Mouse (Mus musculus) forebrain, embryonic 11.5 days (tissue): ENCODE measurements around the gene Eci1. TPM values are rescaled to one million over a fixed set of nuclear protein-coding genes. Genes with fewer than 3 reads are reported as not detected.

Source experiments
- ATAC-seq: fragments of 200-750 bp; cut with Nextera tagmentation; replicated peaks from 2 replicates; pipeline ENCODE4 v1.8.0; 2017; ENCODE audit warnings: moderate TSS enrichment; ENCODE audit not compliant: low FRiP score
- DNase-seq: peaks from one replicate; pipeline ENCODE4 v3.0.0-alpha.2; 2017; ENCODE audit warnings: low spot score
- H3K27ac ChIP-seq: fragments of 300-500 bp; sonication (generic); 2 replicates; pipeline ENCODE4 v1.5.1; 2014; ENCODE audit warnings: low read depth, low read length
- H3K27me3 ChIP-seq: fragments of 300-500 bp; sonication (generic); 2 replicates; pipeline ENCODE4 v1.6.1; 2014; ENCODE audit warnings: mild to moderate bottlenecking, low read length, mixed read lengths; ENCODE audit not compliant: control insufficient read depth, insufficient read depth
- H3K36me3 ChIP-seq: fragments of 300-500 bp; sonication (generic); 2 replicates; pipeline ENCODE4 v1.6.1; 2014; ENCODE audit warnings: mild to moderate bottlenecking, low read length, moderate library complexity, mixed read lengths; ENCODE audit not compliant: control insufficient read depth, insufficient read depth
- H3K4me1 ChIP-seq: fragments of 300-500 bp; sonication (generic); replicated peaks from 2 replicates; pipeline ENCODE4 v1.6.1; 2014; ENCODE audit warnings: low read length, mixed read lengths; ENCODE audit not compliant: control insufficient read depth, insufficient read depth
- H3K4me2 ChIP-seq: fragments of 300-500 bp; sonication (generic); 2 replicates; pipeline ENCODE4 v1.6.1; 2014; ENCODE audit warnings: low read depth, mild to moderate bottlenecking, low read length, moderate library complexity, mixed read lengths; ENCODE audit not compliant: severe bottlenecking
- H3K4me3 ChIP-seq: fragments of 300-500 bp; sonication (generic); 2 replicates; pipeline ENCODE4 v1.5.1; 2014; ENCODE audit warnings: low read depth, low read length
- H3K9ac ChIP-seq: fragments of 300-500 bp; sonication (generic); 2 replicates; pipeline ENCODE4 v1.6.1; 2014; ENCODE audit warnings: low read length
- H3K9me3 ChIP-seq: fragments of 300-500 bp; sonication (generic); 2 replicates; pipeline ENCODE4 v1.6.1; 2016; ENCODE audit warnings: low read length, mixed read lengths; ENCODE audit not compliant: control insufficient read depth
- WGBS: fragments of 180-500 bp; shearing (Covaris S2); extraction: QIAGEN DNeasy Blood & Tissue Kit; methylation state at CpG from one replicate; pipeline ENCODE4 v1.1.7; 2014; 5-methylcytosine and 5-hydroxymethylcytosine counted together
- polyA plus RNA-seq: library from polyadenylated mRNA; unstranded; fragments of >200 nt; fragmentation: Nextera tagmentation; extraction: Ambion mirVana; gene quantifications from 2 replicates; pipeline ENCODE4 v1.2.1, GENCODE M21; 2014

Gene Eci1
- 59.7 and 68.7 TPM in 2 replicates for polyA plus RNA-seq

DNA sequence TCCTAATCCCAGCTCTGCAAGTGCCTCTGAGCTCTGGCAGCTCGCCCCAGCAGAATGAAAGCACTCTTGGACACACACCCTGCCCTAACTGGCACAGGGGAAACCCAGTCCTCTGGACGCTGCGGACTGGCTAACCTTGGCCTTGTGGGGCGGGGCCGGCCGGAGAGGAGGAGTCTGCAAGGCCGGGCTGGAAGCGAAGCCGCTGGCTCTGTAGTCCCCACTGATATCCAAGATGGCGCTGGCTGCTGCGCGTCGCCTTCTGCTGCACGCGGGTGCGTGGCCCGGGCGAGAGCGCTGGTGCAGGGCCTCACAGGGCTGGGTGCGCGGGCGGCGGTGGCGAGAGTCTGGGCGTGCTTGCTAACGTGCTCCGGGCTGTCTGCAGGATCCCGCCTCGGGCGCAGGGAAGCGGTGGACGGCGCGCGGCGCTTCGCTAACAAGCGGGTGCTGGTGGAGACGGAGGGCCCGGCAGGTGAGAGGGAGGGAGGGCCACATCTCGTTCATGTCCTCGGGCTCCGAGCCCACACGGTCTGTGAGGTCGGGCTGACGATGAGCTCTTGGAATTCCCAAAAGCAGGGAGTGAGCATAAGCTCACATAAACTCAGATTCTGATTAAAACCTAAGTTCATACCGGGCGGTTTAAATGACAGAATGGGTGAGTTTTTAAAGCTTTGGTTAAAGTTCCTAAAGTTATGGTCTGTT lies at the start of gene Eci1:
TSS of gene Eci1 (plus strand) at position 171 of the 699 bp plus-strand sequence.
- Histone ChIP-seq H3K27me3 (no peaks in the 10 kb centered on the region), H3K9me3 (no peaks in the 10 kb centered on the region), H3K9ac (peak within 1 kb of the TSS; percentile 90), H3K36me3 (peaks cover 16% of the 10 kb centered on the region), H3K4me3 (peak within 1 kb of the TSS; percentile 71), H3K27ac (peak within 1 kb of the TSS; percentile 87), H3K4me1 (peaks cover 2% of the 10 kb centered on the region), H3K4me2 (peak within 1 kb of the TSS; percentile 67)
- DNase-seq (peak; percentile 96), ATAC-seq (peak; percentile 99)
- under 1% methylated on average over 48 of the region's 48 CpGs for WGBS

DNA sequence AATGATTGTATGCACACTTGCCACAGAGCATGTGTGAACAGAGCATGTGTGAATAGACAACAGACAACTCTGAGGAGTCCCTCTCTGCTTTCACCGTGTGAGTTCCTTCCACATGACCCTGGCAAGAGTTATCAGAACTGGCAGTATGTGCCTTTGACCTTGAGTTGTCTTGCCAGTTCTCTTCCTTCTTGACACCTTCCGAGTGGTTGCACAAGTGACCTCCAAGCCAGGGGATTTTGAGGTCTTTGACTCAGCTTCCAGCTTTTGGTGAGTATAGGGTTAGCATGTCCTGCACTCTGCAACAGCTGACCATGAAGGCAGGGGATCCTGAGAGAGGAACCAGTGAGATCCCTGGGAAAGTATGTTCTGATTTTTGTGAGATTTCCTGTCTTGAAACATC lies 47.9 kb upstream of the Eci1 start:
- Histone ChIP-seq H3K4me1 (no peaks in the 10 kb centered on the region), H3K9me3 (no peaks in the 10 kb centered on the region), H3K4me2 (no peak overlapping the region), H3K27ac (no peak overlapping the region), H3K4me3 (no peak overlapping the region), H3K27me3 (no peaks in the 10 kb centered on the region), H3K9ac (no peak overlapping the region), H3K36me3 (no peaks in the 10 kb centered on the region)
- 88% methylated on average over 2 of the region's 2 CpGs for WGBS
- DNase-seq: no peak
- no peak for ATAC-seq

DNA sequence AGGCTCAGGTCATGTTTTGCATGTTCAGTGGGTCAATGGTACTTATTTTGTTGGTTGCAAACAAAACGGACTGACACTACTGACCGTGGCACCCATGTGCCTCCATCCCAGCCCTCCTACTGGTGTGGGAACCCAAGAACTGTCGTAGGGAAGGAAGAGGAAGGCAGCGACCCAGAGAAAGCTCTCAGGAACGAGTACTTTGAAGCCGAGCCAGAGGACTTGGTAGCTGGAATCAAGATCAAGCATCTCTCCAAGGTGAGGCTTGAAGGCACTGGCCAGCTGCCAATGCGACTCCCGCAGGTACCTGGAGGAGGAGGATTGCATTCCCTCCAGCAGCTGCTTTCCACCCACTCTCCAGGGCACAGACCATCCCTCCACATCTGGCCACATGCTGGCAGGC lies 42.7 kb upstream of the Eci1 start:
- H3K9ac ChIP-seq: no peak overlapping the region
- WGBS: 85% methylated on average over 8 of the region's 8 CpGs
- DNase-seq: no peak
- H3K4me1 ChIP-seq: no peaks in the 10 kb centered on the region
- H3K27me3 ChIP-seq: no peaks in the 10 kb centered on the region
- ATAC-seq: no peak
- H3K36me3 ChIP-seq: no peaks in the 10 kb centered on the region; the same call in 1 of the 2 replicates
- no peaks in the 10 kb centered on the region for H3K9me3 ChIP-seq
- no peak overlapping the region for H3K4me2 ChIP-seq
- H3K4me3 ChIP-seq: no peak overlapping the region
- no peak overlapping the region for H3K27ac ChIP-seq

DNA sequence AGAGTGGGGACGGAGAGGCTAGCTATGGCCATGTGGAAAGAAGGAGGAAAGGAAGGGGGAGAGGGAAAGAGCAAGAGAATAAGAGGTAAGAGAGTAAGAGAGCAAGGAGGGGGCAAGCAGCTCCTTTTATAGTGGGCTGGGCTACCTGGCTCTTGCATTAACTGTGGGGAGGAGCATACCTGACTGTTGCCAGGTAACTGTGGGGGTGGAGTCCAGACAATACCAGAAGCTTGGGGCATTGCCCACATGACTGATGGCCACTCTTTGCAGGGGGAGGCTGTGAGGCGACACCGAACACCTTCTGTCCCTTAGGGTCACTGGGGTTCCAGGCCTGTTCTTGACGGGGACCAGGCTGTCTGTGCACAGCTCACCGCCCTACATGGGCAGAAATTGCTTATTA lies 37.7 kb upstream of the Eci1 start:
- Histone ChIP-seq H3K9me3 (no peaks in the 10 kb centered on the region), H3K9ac (no peak overlapping the region), H3K27me3 (no peaks in the 10 kb centered on the region), H3K27ac (no peak overlapping the region), H3K36me3 (no peaks in the 10 kb centered on the region; the same call in 1 of the 2 replicates), H3K4me2 (no peak overlapping the region), H3K4me1 (no peaks in the 10 kb centered on the region), H3K4me3 (no peak overlapping the region)
- ATAC-seq (no peak), DNase-seq (no peak)
- 89% methylated on average over 5 of the region's 5 CpGs for WGBS

DNA sequence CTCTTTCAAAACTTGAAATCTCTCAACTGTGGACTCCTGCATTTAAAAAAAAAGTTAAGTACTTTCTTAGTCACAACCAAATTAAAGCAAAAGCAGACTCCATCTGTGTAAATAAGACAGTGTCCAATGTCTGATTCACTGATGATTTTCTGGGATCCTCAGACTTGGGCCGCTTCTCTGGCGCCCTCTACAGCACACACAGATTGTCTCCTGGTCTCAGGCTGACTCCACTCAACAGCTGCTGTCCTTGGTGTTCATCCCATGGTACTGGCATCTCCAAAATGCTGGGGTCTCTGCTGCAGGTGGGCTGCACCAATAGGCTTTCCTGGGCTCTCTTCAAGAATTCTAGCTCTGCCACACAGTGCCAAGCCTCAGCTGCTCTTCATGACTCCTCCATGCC lies 36.6 kb upstream of the Eci1 start:
- H3K27me3 ChIP-seq: no peaks in the 10 kb centered on the region
- no peak overlapping the region for H3K27ac ChIP-seq
- H3K4me1 ChIP-seq: no peaks in the 10 kb centered on the region
- ATAC-seq (no peak), DNase-seq (peak; percentile 69)
- H3K9me3 ChIP-seq: no peaks in the 10 kb centered on the region
- no peak overlapping the region for H3K4me3 ChIP-seq
- no peak overlapping the region for H3K4me2 ChIP-seq
- no peaks in the 10 kb centered on the region; the same call in 1 of the 2 replicates for H3K36me3 ChIP-seq
- 7% methylated on average over 2 of the region's 2 CpGs for WGBS
- H3K9ac ChIP-seq: no peak overlapping the region

DNA sequence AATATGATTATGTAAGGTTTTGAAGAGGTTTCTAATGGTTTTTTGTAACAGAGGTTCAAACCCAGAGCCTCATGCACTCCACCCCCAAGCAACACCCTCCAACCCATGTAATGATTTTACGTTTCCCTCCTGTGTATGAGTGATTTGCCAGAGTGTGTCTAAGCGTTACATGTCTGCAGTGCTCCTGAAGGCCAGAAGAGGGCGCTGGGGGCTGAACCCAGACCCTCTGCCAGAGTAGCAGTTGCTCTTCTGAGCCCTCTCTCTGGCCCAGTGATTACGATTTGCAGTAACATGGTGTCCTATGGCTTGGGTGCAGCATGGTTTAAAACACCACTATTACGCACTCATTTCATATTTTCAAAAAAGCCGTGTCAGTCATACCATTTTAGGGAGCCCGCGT lies 35.3 kb upstream of the Eci1 start:
- Histone ChIP-seq H3K36me3 (no peaks in the 10 kb centered on the region; the same call in 1 of the 2 replicates), H3K9ac (no peak overlapping the region), H3K4me2 (no peak overlapping the region), H3K27me3 (no peaks in the 10 kb centered on the region), H3K4me1 (no peaks in the 10 kb centered on the region), H3K27ac (no peak overlapping the region), H3K9me3 (no peaks in the 10 kb centered on the region), H3K4me3 (no peak overlapping the region)
- DNase-seq: peak; percentile 60
- ATAC-seq: no peak
- 67% methylated on average over 8 of the region's 8 CpGs for WGBS

DNA sequence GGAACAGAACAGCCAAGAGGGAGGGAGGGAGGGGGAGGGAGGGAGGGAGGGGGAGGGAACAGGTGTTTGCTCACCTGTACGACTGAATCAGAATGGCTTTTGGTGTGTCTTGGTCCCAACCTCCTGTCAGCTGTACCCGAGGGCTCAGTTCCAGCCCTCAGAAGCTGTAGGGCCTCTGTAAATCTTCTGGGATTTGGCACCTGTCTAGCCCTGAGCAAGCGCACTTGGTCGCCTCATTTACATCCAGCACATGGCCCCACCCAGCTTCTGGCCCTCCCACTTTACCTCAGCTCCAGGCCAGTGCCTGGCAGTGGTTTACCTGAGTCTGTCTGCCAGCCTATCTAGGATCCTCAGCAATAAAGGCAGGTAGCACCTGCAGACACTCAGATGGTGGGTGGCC lies 32.9 kb upstream of the Eci1 start:
- no peak for ATAC-seq

DNA sequence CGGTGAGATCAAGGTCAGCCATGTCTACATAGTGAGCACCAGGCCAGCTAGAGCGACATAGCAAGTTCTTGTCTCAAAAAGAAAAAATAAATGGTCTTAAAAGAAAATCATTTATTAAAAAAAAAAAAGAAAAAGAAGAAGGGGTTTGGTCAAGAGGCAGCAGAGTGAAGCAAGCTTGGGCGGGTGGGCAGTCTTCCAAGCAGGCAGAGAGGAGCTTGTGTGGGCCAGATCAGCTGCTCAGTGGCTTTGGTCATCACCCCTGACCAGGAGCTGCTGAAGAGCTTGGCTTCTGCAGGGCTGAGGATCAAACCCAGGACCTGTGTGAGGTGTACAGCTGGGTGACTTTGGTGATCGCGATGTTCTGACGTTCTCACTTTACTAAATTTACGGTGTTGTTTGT lies 32.0 kb upstream of the Eci1 start:
- Histone ChIP-seq H3K27ac (no peak overlapping the region), H3K9me3 (no peaks in the 10 kb centered on the region), H3K4me3 (no peak overlapping the region), H3K4me1 (no peaks in the 10 kb centered on the region), H3K36me3 (no peaks in the 10 kb centered on the region), H3K27me3 (no peaks in the 10 kb centered on the region), H3K4me2 (no peak overlapping the region), H3K9ac (no peak overlapping the region)
- ATAC-seq (no peak), DNase-seq (no peak)
- whole genome bisulfite sequencing: 90% methylated on average over 7 of the region's 7 CpGs

More for the DNA sequence above, 32.9 kb upstream of the Eci1 start:
- H3K4me3 ChIP-seq: no peak overlapping the region
- H3K36me3 ChIP-seq: no peaks in the 10 kb centered on the region
- no peak for DNase-seq
- no peaks in the 10 kb centered on the region for H3K9me3 ChIP-seq
- no peak overlapping the region for H3K9ac ChIP-seq
- no peaks in the 10 kb centered on the region for H3K4me1 ChIP-seq
- no peak overlapping the region for H3K27ac ChIP-seq
- H3K27me3 ChIP-seq: no peaks in the 10 kb centered on the region
- WGBS: 28% methylated on average over 4 of the region's 4 CpGs
- no peak overlapping the region for H3K4me2 ChIP-seq

DNA sequence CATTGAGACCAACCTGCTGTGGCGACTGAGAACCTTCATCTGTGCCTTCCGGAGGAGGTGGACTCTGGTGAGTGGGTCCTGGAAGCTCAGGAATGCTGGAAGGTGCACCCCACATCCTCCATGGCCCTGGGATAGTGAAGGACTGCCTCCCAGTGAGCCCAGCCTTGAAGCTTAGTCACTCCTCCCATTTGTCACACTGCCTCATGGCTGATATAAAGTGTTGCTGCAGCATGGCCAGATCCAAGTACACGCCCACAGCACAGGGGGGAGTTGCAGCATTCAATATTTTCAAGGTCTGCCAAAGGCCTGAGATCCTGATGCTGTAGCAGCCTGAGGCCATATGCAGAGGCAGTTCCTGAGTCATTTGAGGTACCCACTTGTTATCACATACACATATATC lies 24.1 kb upstream of the Eci1 start:
- Histone ChIP-seq H3K4me2 (no peak overlapping the region), H3K4me3 (no peak overlapping the region), H3K36me3 (no peaks in the 10 kb centered on the region; the same call in 1 of the 2 replicates), H3K9ac (no peak overlapping the region), H3K9me3 (no peaks in the 10 kb centered on the region), H3K27ac (no peak overlapping the region), H3K4me1 (no peaks in the 10 kb centered on the region), H3K27me3 (no peaks in the 10 kb centered on the region)
- DNase-seq (no peak), ATAC-seq (no peak)
- 78% methylated on average over 3 of the region's 3 CpGs for WGBS
